Mouse (Mus musculus) lung, postnatal 14 days (tissue): Measurements from ENCODE around the gene Tlx1.
A peak's percentile ranks its signal among the peaks of the same experiment; 100 is the strongest.

ENCODE experiments used
- DNase-seq: peaks from one replicate; pipeline ENCODE4 v3.0.0; 2021

Tlx1 gene

GRCm38 (mm10) chr19:45150490-45151181 is at the start of gene Tlx1:
Gene Tlx1 (plus strand): TSS chr19:45150680.
- DNase-seq, result no peak

- no peak for DNase-seq
Observed at GRCm38 (mm10) chr19:45105591-45105990, 44.9 kb upstream of the Tlx1 start.

DNA sequence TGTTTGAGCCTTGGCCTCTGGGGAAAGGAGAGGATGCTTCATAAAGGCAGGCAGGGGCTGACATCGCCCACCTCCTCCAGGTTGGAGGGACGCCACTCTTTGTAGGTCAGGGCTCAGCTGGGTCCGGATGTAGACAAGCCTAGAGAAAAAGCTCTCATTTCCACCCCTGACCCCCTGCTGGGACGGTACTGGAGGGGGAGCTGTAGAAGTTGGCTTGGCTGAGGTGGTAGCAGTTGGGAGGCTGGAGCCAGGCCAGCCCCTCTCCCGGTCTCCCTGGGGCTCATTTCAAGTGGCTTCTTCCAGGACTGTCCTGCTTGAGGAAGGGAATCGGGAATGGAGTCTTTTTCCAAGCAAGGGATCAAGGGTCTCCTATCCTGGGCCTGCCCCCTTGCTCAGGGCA is 43.8 kb upstream of the Tlx1 start:
- no peak for DNase-seq

- DNase-seq, result no peak
Observed at GRCm38 (mm10) chr19:45110681-45111080, 39.8 kb upstream of the Tlx1 start.

GRCm38 (mm10) chr19:45112444-45112843 is 38.0 kb upstream of the Tlx1 start:
- no peak for DNase-seq

DNA sequence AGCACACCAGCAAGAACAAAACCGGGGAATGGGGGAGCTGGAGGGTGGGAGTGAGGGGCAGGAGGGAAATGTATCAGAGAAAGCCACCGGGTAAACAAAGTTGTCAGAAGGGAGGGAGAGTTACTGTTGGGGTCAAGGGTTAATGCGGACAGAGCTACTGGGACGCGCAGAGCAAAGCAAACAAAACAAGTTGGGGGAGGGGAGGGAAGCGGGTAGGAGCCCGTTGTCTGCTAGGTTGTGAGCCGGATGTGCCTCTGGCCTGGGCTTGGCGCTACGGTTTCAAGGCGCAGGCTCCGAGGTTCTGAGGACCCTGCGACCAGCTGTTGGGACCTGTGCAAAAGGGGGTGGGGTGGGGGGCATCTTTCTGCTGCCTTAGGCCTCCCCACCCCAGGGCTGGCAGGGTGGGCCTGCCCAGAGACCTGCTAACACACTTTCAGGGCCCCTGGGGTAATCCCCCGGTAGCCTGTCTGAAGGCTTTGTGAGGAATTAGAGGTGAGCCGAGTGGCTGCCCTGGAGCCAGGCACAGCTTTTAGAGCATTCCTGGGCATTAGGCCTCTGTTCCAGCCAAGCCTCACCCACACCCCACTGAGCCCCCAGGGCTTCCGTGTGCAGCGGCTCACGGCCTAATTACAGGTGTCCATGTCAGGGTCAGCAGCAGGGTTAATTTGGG is 36.6 kb upstream of the Tlx1 start:
- DNase-seq, result no peak

DNA sequence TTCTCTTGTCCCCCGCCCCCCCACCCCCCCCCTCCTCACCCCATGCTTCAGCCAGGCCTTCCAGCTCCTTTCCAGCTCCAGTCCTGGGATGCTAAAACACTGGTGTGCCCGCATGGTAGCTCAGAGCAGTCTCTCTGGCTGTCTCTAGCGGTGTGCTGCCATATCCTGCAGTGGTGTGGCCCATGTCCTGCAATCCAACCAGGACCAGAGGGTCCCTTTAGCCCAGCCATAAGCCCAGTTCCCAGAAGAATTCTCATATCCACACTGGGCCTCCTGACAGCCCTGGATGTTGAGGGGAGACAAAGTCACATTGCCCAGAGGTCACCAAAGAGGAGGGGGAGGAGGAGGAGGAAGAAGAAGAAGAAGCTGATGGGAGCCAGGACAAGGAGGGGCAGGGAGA is 35.7 kb upstream of the Tlx1 start:
- DNase-seq, result no peak

GRCm38 (mm10) chr19:45116798-45117197 is 33.7 kb upstream of the Tlx1 start:
- peak; percentile 57 for DNase-seq

- no peak for DNase-seq
Observed at GRCm38 (mm10) chr19:45131966-45132628, 18.4 kb upstream of the Tlx1 start.

GRCm38 (mm10) chr19:45142531-45142930 is 7.9 kb upstream of the Tlx1 start:
- no peak for DNase-seq

DNA sequence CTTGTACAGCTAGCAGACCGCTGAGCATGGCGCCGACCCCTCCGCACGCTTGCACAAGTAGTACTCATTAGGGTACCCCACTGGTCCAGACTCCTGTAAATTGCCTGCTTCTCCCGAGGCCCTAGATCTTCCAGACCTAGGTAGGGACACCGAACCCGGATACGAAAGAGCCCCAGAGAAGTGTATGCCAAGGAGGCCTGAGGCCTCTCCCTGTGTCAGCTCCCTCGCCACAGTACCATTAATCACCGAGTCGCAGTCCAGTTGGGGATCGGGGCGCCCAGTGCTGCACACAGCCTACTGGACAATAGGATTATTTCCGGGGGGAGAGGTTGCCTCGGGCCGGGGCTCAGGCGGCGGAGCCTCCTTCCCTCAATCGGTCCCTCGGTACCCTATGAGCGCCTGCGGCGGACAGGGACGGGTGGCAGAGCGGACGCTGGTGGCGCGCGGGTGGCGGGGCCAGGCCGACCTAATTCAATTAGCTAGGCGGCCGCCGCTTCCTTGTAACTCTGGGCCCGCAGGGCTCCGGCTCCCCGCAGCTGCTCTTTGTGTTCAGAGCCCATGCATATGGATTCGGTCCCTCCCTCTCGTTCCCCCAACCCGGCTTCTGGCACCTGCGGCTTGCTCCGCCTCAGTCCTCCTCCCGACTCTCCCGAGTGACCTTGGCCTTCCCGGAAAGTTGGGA is 7.1 kb upstream of the Tlx1 start:
- DNase-seq, result no peak

DNA sequence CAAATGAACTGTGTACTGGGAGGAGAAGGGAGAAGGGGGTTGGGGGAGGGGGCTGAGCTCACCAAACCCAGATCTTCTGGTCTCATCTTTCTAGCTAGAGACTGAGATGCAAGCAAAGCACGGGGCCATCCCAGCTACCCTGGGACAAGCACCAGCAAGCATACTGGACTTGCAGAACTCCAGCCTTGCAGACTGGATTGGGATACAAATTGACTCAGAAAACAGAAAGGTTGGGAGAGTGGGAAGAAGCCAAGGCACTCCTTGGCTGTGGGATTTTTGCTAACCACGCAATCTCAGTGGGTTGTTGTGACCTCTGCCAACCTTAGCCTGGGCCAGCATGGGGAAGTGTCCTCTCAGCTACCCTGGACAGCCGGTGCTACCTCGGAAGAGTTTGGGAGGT is 3.4 kb upstream of the Tlx1 start:
- DNase-seq, result no peak

- no peak for DNase-seq
Observed at GRCm38 (mm10) chr19:45151361-45152182, 1.1 kb downstream of the Tlx1 start.

GRCm38 (mm10) chr19:45152183-45152650 is 1.7 kb downstream of the Tlx1 start:
- DNase-seq, result no peak

- no peak for DNase-seq
Observed at GRCm38 (mm10) chr19:45153311-45154058, 3.0 kb downstream of the Tlx1 start.

DNA sequence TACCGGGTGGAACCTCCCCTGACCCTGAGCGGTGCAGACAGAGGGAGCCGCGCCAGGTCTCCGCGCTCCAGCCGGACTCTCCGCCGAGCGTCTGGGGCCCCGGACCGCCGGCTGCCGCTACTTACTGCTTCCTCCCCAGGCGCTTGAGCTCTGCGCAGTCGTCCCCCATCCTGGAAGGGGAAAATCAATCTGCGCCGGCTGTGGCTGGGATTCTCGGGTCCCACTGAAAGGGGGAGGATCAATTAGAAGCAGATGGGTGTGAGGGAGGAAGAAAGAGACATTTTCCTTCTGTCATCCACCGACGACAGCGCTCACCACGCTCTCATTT is 3.5 kb downstream of the Tlx1 start:
- DNase-seq, result no peak

DNA sequence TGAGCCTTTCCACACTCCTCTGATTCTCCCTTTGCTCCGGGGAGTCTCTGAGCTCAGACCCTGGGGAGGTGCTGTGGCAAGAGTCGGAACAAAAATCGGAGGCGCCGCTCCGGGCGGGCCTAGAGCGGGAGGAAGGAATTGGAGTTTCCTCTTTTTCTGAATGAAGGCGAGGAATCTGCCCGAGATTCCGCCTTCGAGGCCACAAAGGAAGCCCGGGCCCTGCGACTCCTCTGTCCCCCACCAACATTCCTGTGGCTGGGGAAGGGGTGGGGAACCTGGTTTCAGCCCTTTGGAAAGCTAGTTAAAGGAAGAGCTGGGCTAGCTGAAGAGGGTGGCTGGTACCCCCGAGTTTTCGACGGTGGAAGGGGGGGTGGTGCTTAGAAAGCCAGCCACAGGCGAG is 4.0 kb downstream of the Tlx1 start:
- DNase-seq, result no peak

GRCm38 (mm10) chr19:45155141-45155790 is 4.8 kb downstream of the Tlx1 start:
- DNase-seq, result no peak

DNA sequence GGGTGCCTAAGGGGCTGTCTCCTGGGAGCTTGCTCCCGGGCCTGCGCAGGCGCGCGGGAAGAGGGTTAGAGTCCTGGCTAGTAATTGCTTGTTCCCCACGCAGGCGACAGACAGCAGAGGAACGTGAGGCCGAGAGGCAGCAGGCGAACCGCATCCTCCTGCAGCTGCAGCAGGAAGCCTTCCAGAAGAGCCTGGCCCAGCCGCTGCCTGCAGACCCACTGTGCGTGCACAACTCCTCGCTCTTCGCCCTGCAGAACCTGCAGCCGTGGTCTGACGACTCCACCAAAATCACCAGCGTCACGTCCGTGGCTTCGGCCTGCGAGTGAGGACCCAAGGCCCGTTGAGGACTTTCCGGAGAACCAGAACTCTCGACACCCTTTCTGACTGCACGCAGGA is 5.3 kb downstream of the Tlx1 start:
- DNase-seq, result no peak

DNA sequence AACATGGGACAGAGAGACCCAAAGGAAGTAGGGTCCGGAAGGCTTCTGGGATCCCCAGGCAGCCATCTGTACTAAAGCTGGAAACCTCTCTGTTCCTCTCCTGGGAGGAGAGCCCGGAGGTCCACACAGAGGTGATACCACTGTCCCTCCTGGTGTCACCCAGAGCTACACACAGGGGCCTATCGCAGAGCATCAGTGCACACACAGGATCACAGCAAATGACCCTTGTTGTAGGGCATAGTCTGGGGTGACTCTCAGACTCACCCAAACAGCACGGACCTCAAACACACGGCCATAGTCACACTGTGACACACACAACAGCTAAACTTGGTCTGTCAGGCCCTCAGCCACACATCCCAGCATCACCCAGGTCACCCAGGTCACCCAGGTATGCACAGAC is 5.9 kb downstream of the Tlx1 start:
- DNase-seq, result no peak

- DNase-seq, result no peak
Observed at GRCm38 (mm10) chr19:45158201-45158600, 7.7 kb downstream of the Tlx1 start.
